Mouse (Mus musculus) kidney, postnatal 36 days (tissue): ENCODE results near the gene Zranb3.

Source experiments
- DNase-seq, 2 experiments: peaks; one replicate each; pipeline ENCODE4 v3.0.0; 2021 to 2022; ENCODE audit warnings: mixed read lengths in 2 of 2

Zranb3 gene

DNA sequence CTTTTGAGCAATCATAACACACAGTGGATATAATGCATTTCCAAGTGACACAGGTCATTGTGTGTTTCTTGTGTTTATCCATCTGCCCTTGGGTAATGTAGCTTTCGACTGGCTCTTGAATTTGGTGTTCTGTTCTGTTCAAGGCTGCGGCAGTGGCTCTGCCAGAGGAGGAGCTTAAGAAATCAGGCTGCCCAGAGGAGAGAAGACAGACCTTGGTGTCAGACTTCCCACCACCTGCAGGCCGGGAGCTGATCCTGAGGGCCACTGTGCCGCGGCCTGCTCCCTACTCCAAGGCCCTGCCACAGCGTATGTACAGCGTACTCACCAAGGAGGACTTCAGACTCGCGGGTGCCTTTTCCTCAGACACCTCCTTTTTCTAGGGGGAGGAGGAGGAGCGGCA lies 160.6 kb downstream of the Zranb3 start:
- DNase-seq = no peak

DNA sequence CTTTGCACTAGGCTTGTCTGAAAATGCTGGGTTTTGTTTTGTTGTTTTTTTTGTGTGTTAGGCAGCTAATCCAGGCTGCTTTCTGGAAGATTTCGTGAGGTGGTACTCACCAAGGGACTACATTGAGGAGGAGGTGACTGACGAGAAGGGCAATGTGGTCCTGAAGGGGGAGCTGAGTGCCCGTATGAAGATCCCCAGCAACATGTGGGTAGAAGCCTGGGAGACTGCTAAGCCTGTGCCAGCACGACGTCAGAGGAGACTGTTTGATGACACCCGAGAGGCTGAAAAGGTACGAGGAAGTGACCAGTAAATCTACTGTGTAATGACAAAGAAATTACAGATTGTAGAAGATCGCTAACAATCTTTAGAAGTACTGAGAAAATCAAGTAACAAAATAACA lies 165.6 kb downstream of the Zranb3 start:
- DNase-seq = no peak

DNA sequence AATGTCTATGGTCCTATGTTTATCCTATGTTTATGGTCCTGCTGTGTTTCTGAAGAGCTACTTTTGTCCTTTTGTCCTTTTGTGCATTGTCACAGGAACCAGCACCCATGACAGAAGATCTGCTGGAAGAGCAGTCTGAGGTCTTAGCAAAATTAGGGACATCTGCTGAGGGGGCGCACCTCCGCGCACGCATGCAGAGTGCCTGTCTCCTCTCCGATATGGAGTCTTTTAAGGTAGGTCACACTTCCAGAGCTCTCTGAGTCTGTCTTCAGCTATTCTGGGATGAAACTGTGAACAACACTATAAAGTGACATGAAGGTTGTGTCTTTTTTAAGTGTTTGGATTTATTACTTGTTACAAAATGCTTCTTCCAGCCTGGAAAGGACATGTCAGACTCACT lies 168.5 kb downstream of the Zranb3 start:
- DNase-seq = no peak

DNA sequence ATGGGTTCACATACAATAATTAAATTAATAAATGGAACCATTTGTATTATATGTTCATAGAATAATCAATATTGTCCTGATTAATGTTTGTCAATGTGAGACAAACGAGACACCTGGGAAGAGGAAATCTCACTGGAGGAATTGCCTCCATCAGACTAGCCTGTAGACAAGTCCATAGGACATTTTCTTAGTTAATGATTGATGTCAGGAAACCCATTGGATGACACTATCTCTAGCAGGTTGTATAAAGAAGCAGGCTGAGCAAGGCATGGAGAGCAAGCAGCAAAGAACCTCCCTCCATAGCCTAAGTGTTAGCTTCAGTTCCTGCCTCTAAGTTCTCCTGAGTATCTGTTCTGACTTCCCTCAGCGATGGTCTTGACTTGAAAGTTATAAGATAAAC lies 169.4 kb downstream of the Zranb3 start:
- peak in 1 of 2 experiments; percentile 16 for DNase-seq

DNA sequence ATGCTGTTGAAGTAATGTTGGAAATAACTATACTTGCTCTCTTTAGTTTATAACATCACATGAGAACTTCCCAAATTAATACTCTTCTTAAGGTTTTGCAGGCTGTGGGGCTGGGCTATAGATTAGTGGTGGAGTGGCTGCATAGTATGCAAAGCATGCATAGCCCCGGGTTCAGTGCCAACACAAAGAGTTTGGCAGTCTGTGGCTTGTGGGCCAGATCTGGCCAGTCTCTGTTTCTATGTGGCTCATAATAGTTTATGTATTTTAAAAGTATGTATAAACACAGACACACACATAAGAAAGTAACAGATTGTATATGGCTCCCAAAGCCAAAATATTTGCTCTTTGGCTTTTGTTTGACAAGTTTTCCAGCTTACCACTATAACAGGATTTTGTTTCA lies 187.0 kb downstream of the Zranb3 start:
- no peak for DNase-seq

DNA sequence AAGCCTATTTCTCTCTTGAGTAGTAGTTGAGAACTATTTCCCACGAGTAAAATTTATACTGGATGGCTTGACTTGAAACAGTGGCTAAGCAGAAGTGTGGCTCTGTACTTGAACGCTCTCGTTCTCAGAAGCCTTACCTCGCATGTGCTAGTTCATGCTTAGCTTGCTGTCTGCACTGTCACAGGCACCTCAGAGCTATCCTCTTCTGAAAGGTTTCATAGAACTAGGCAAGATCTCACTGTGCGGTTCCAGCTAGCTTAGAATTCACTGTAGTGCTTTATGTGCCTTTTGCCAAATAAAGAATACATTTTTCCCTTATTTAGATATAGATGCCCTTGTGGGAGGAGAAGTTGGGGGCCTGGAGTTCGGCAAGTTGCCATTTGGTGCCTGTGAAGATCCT lies 187.5 kb downstream of the Zranb3 start:
- no peak for DNase-seq

DNA sequence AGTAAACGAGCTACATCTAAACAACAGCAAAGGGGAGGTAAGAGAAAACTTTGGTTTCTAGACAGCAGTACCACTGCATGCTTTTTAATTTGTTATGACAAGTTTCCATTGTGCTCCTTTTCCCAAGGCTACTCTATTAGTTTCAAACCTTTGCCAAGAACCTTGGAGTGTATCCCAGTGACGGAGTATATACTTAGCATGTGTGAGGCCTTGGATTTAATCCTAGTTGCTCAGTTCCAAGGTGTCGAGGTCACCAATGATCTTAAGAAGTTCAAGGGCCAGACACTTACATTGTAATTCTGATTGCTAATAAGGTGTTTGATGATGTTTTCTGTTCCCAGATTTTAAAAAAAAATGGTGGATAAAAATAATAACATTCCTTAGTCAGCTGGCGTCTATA lies 189.7 kb downstream of the Zranb3 start:
- DNase-seq = no peak

DNA sequence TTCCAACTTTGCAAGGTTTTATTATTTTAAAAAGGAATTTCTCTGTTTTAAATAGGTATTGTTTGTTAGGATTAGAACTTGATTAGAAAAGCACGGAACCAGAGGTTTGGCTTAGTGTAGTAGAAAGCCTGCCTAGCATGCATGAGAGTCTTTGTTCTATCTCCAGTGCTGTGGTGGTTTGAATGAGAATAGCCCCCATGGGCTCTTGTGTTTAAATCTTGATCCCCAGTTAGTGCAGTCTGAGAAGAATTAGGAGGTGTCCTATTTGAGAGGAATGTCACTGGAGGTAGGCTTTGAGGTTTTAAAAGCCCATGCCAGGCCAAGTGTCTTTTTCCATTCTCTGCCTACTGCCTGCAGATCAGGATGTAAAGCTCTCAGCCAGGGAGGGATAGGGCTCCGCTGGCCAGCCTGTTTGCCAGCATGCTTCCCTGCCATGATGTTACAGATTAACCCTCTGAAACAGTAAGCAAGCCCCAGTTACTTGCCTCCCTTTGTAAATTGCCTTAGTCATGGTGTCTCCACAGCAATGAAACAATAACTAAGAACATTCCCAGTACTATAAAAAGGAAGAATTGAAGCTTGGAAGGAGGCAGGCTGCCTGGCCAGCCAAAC lies 198.0 kb downstream of the Zranb3 start:
- peak; percentile 11 to 50 for DNase-seq
